Mouse (Mus musculus): ENCODE measurements at regions not wholly inside any gene's neighbourhood (a gene's known extent, or its start where the extent isn't known, plus 50 kb on each side); places are given as distances from the start of the nearest gene placed in this dataset.

DNA sequence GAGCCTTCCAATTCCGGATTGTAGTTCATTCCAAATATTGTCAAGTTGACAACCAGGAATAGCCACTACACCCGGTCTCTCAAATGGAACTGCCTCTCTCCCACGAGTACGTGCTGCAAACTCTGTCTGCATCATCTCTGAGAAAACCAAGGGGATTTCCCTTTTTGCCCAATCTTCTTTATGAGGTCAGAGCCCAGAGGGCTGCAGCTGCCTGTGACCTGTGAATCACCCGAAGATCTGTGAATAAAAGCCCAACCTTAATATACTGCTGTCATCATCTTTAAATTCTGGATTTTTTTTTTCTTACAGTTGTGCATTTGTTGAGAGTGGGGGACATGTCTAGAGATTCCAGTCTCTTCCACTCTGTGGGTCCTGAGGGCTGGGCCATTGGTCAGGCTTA is 165.6 kb upstream of the Egln3 start:
- 16% methylated on average over 5 of the region's 5 CpGs for WGBS
- Histone ChIP-seq H3K4me1 (ENCODE audit: control insufficient read depth, insufficient read depth, low read length) (no peaks in the 10 kb centered on the region), H3K27ac (ENCODE audit: control insufficient read depth, insufficient read depth, low read depth, low read length, poor library complexity) (no peak overlapping the region), H3K4me3 (replicated peaks; ENCODE audit: control insufficient read depth, low read depth, low read length) (no peak overlapping the region)
- TF ChIP-seq CTCF (IDR thresholded peaks at IDR 0.05; ENCODE audit: control insufficient read depth, insufficient read depth, low read length) = no peak

DNA sequence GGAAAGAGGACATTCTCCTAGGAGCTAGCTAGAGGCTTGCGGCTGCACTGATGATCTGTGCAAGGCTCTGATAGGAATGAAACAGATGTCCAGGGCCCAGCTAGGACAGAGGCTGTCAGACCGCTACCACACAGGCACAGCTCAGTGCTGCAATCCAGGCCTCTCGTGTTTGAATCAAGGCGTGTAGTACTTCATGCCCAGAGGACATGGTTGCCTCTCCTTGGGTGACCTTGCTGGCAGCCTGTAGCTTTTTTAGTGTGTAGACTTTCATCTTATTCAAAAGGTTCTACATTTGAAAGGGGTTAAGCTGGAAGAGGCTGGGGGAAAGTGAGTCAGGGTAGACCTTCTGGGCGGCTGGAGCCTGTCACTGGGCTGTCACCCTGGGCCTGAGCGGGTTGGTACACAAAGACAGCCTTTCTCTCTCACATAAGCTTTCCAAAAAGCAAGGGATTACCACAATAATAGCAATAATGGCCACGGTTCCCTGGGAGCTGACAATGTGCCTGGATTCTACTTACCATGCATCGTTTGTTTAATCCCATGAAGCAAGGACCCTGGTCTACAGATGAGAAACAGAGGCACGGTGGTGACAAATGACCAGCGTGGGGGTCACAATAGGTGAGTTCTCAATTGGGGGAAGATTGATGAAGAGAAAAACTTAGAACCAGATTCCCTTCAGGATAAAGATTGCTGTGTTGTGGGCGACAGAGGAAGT is 160.9 kb upstream of the Egln3 start:
- TF ChIP-seq POLR2A (IDR thresholded peaks at IDR 0.05; ENCODE audit: borderline replicate concordance, control insufficient read depth, low read depth, low read length) = no peak
- Histone ChIP-seq H3K4me3 (replicated peaks; ENCODE audit: control insufficient read depth, low read depth, low read length) (no peak overlapping the region), H3K4me1 (ENCODE audit: control insufficient read depth, insufficient read depth, low read length) (no peaks in the 10 kb centered on the region), H3K27ac (ENCODE audit: control insufficient read depth, insufficient read depth, low read depth, low read length, poor library complexity) (no peak overlapping the region)
- 82% methylated on average over 11 of the region's 11 CpGs for WGBS

DNA sequence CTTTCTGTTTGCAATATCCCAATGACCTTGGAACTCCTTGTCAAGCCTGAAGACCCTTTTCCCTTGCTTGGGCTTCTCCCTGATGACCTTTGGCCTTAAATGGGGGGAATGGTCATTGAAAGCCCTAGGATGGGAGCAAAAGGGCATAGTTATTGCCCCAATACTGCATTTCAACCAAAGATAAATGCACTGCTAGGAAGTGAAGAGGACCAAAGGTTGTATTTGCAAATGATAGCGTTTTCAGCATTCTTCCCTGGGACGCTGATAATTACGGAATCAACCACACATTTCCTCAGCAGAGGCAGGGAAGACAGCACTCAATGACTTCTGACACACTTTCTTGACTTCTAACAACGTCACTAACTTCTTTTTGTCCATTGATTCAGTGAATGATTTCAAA is 158.1 kb upstream of the Egln3 start:
- no peaks in the 10 kb centered on the region for H3K4me1 ChIP-seq (ENCODE audit: control insufficient read depth, insufficient read depth, low read length)
- no peak overlapping the region for H3K27ac ChIP-seq (ENCODE audit: control insufficient read depth, insufficient read depth, low read depth, low read length, poor library complexity)
- no peak for TF ChIP-seq POLR2A (IDR thresholded peaks at IDR 0.05; ENCODE audit: borderline replicate concordance, control insufficient read depth, low read depth, low read length)
- TF ChIP-seq CTCF (IDR thresholded peaks at IDR 0.05; ENCODE audit: control insufficient read depth, insufficient read depth, low read length) = no peak
- H3K4me3 ChIP-seq (replicated peaks; ENCODE audit: control insufficient read depth, low read depth, low read length) = no peak overlapping the region
- WGBS = 78% methylated on average over 4 of the region's 4 CpGs

DNA sequence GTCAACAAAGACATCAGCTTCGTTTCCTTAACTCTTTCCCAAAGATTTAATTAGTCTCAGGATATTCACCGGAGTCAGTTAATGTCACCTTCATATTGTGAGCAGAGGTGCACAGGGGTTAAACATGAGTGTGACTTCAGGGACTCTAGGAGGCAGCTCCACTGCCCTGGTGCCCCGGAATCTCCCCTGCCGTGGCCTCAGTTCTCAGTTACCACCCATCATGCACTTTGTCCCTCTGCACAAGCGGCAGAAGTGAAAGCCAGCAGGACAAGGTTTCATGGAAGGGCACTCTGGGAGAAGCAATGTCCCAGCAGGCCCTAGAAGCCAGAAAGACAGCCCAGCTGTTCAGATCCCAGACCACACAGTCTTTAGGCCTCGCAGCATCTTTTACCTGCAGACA is 150.5 kb upstream of the Egln3 start:
- 87% methylated on average over 6 of the region's 6 CpGs for WGBS
- Histone ChIP-seq H3K27ac (ENCODE audit: control insufficient read depth, insufficient read depth, low read depth, low read length, poor library complexity) (no peak overlapping the region), H3K4me3 (replicated peaks; ENCODE audit: control insufficient read depth, low read depth, low read length) (no peak overlapping the region), H3K4me1 (ENCODE audit: control insufficient read depth, insufficient read depth, low read length) (no peaks in the 10 kb centered on the region)
- no peak for TF ChIP-seq POLR2A (IDR thresholded peaks at IDR 0.05; ENCODE audit: borderline replicate concordance, control insufficient read depth, low read depth, low read length)
- no peak for TF ChIP-seq CTCF (IDR thresholded peaks at IDR 0.05; ENCODE audit: control insufficient read depth, insufficient read depth, low read length)

DNA sequence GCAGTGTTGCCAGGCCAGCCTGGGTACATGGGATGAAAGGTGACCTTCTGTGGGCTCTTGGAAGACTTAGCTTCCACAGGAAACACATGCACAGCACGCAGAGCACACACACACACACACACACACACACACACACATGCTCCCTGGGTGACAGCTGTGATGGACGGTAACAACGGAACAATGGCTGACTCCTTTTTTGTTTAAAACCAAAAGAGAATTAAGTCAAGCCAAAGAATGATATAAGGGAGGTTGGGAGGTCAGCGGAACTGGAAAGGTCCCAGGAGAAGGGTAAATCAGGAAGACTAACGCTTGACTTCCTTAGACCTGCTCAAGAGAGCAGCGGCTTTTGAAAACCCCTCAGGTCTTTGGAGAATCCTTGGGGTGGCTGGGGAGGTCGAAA is 150.0 kb upstream of the Egln3 start:
- no peak for TF ChIP-seq CTCF (IDR thresholded peaks at IDR 0.05; ENCODE audit: control insufficient read depth, insufficient read depth, low read length)
- no peak for TF ChIP-seq POLR2A (IDR thresholded peaks at IDR 0.05; ENCODE audit: borderline replicate concordance, control insufficient read depth, low read depth, low read length)
- no peaks in the 10 kb centered on the region for H3K4me1 ChIP-seq (ENCODE audit: control insufficient read depth, insufficient read depth, low read length)
- H3K27ac ChIP-seq (ENCODE audit: control insufficient read depth, insufficient read depth, low read depth, low read length, poor library complexity) = no peak overlapping the region
- no peak overlapping the region for H3K4me3 ChIP-seq (replicated peaks; ENCODE audit: control insufficient read depth, low read depth, low read length)
- 67% methylated on average over 7 of the region's 7 CpGs for WGBS

DNA sequence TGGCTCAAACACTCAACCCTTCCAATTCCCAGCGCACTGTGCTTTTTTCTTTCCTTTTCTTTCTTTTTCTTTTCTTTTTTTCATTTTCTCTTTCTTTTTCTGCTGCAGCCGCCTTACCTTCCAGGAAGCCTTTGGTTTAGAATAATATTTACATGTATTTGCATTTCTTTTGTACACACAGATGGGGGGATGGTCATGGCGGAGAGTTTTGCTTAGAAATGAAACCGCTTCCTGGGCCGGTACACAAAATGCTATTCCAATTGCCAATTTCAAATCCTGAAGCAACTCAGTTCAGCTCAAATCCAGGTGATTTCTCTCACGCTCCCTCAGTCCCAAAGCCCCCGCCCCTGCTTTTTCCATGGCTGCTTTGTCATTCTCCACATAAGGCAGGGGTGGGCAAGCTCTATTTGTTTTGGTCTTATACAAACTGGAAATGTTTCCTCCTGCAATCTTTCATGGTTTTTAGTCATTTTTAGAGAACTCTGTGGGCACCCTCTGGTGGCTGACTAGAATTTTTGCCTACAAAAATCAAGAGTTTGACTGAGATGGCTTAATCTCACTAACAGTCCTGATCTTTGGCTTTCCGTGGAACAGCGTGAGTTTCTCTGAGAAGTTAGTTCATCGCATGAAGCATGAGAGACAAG is 149.4 kb upstream of the Egln3 start:
- no peak for TF ChIP-seq POLR2A (IDR thresholded peaks at IDR 0.05; ENCODE audit: borderline replicate concordance, control insufficient read depth, low read depth, low read length)
- no peak for TF ChIP-seq CTCF (IDR thresholded peaks at IDR 0.05; ENCODE audit: control insufficient read depth, insufficient read depth, low read length)
- 70% methylated on average over 10 of the region's 10 CpGs for WGBS
- Histone ChIP-seq H3K4me1 (ENCODE audit: control insufficient read depth, insufficient read depth, low read length) (no peaks in the 10 kb centered on the region), H3K4me3 (replicated peaks; ENCODE audit: control insufficient read depth, low read depth, low read length) (no peak overlapping the region), H3K27ac (ENCODE audit: control insufficient read depth, insufficient read depth, low read depth, low read length, poor library complexity) (no peak overlapping the region)

DNA sequence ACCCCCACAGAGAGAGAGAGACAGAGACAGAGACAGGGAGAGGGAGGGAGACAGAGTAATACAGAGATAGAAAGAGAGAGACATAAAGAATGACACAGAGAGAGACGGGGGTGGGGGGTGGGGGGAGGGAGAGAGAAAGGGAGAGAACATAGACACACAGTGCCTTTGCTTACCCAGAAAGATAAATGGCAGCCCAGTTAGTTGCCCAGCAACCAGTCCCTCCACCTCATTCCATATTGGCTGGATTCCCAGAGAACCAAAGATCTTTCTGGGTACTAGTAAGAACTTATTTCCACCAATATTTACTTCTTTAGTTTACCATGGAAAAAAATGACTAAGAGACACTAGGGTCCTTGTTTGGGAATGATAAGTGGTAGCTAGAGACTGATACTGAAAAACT is 146.6 kb upstream of the Egln3 start:
- Histone ChIP-seq H3K27ac (ENCODE audit: control insufficient read depth, insufficient read depth, low read depth, low read length, poor library complexity) (no peak overlapping the region), H3K4me3 (replicated peaks; ENCODE audit: control insufficient read depth, low read depth, low read length) (no peak overlapping the region), H3K4me1 (ENCODE audit: control insufficient read depth, insufficient read depth, low read length) (no peaks in the 10 kb centered on the region)
- TF ChIP-seq POLR2A (IDR thresholded peaks at IDR 0.05; ENCODE audit: borderline replicate concordance, control insufficient read depth, low read depth, low read length) (no peak), CTCF (IDR thresholded peaks at IDR 0.05; ENCODE audit: control insufficient read depth, insufficient read depth, low read length) (no peak)
- 86% methylated on average over 1 of the region's 1 CpGs for WGBS

DNA sequence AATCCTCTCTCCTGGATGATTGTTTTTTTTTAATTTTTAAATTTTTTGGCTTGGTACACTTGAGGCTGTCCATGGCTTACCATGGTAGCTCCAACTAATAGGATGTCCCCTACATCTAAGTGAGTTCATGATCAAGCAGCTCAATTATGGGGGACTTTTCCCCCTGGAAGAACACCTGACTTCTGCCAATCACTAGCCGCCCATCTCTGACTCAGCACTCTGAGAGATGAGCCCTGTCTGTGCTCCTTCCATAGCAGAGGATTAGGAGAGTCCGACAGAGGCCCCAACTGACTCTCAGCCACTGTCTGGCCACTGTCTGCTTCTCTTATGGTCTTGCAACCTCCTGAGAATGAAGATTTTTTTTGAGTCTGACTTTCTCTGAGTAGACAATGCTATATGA is 145.7 kb upstream of the Egln3 start:
- TF ChIP-seq CTCF (IDR thresholded peaks at IDR 0.05; ENCODE audit: control insufficient read depth, insufficient read depth, low read length) (no peak), POLR2A (IDR thresholded peaks at IDR 0.05; ENCODE audit: borderline replicate concordance, control insufficient read depth, low read depth, low read length) (no peak)
- H3K4me1 ChIP-seq (ENCODE audit: control insufficient read depth, insufficient read depth, low read length) = no peaks in the 10 kb centered on the region
- 72% methylated on average over 2 of the region's 2 CpGs for WGBS
- no peak overlapping the region for H3K27ac ChIP-seq (ENCODE audit: control insufficient read depth, insufficient read depth, low read depth, low read length, poor library complexity)
- no peak overlapping the region for H3K4me3 ChIP-seq (replicated peaks; ENCODE audit: control insufficient read depth, low read depth, low read length)

DNA sequence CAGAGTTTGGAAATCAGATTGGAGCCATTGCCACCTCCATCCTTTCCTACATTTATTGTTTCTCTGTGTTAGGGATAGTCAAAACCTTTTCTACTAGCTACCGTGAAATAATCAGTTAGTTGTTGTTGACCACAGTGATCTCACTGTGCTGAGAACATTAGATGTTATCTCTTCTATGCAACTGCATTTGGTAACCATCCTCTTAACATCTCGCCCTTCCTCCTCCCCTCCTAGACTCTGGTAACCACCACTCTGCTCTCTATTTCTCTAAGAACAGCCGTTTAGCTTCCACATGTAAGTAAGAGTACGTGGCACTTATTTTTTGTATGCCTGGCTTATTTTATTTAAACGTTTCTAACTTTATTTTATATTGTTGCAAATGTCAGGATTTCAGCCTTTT is 139.8 kb upstream of the Egln3 start:
- no peak overlapping the region for H3K27ac ChIP-seq (ENCODE audit: control insufficient read depth, insufficient read depth, low read depth, low read length, poor library complexity)
- no peak for TF ChIP-seq CTCF (IDR thresholded peaks at IDR 0.05; ENCODE audit: control insufficient read depth, insufficient read depth, low read length)
- TF ChIP-seq POLR2A (IDR thresholded peaks at IDR 0.05; ENCODE audit: borderline replicate concordance, control insufficient read depth, low read depth, low read length) = no peak
- H3K4me3 ChIP-seq (replicated peaks; ENCODE audit: control insufficient read depth, low read depth, low read length) = no peak overlapping the region
- no peaks in the 10 kb centered on the region for H3K4me1 ChIP-seq (ENCODE audit: control insufficient read depth, insufficient read depth, low read length)
- WGBS = 57% methylated on average over 5 of the region's 5 CpGs
